Comparison of ENCODE assay signal across 11 mouse cellular contexts in genomic region chr15:27787151-27787550, GRCm38 (mm10).
DNase-seq lines count a peak whose midpoint lies in the region; ATAC-seq and TF ChIP-seq lines count a peak whose summit lies in the region.
"Had no signal": no experiment of that assay in that cellular context is flagged by ENCODE, and none has a peak within 500 bp of the region (broad histone marks: within the 10 kb centered on the region; RNA-seq: fewer than 3 reads in every experiment).

No protein-coding gene starts in this region.

- no peak for DNase-seq in heart, postnatal 4 days
- DNase-seq in cerebellum, adult 2 months: peak; percentile 64 to 67
- DNase-seq in forebrain, embryonic 14.5 days (ENCODE audit: low spot score): no peak
- no peak for DNase-seq in liver, embryonic 13.5 days
- DNase-seq in thymus, adult 18-20 months: no peak
- no peak for DNase-seq in adrenal gland, postnatal 14 days
- DNase-seq in ovary, postnatal 10 days (ENCODE audit: low spot score): no peak
- DNase-seq: adrenal gland, postnatal 36 days; gastrocnemius, postnatal 10 days had no signal

- peaks cover 85% of the 10 kb centered on the region for H3K4me1 ChIP-seq in heart, embryonic 12.5 days (replicated peaks)
- H3K4me1 ChIP-seq in cerebellum, adult 2 months (ENCODE audit: control insufficient read depth, insufficient read depth, low read length): peaks cover 41% of the 10 kb centered on the region
- H3K4me1 ChIP-seq in forebrain, embryonic 14.5 days (ENCODE audit: control insufficient read depth, insufficient read depth, low read length): peaks cover 74% of the 10 kb centered on the region
- peaks cover 22% of the 10 kb centered on the region for H3K4me1 ChIP-seq in liver, embryonic 13.5 days (replicated peaks)

- 45% methylated on average over 4 of the region's 4 CpGs for WGBS in heart, embryonic 12.5 days
- 43% methylated on average over 4 of the region's 4 CpGs for WGBS in cerebellum, adult 2 months
- WGBS in forebrain, embryonic 14.5 days: 77% methylated on average over 4 of the region's 4 CpGs
- 62% methylated on average over 4 of the region's 4 CpGs for WGBS in liver, embryonic 13.5 days (ENCODE audit: insufficient replicate concordance)

- peak overlapping the region; percentile 70 for H3K4me2 ChIP-seq in heart, embryonic 12.5 days
- H3K4me2 ChIP-seq in forebrain, embryonic 14.5 days (ENCODE audit: low read length): peak overlapping the region; percentile 38; the same call in 1 of the 2 replicates
- H3K4me2 ChIP-seq in liver, embryonic 13.5 days: peak overlapping the region; percentile 2

- no peaks in the 10 kb centered on the region for H3K27me3 ChIP-seq in heart, embryonic 12.5 days (replicated peaks)
- H3K27me3 ChIP-seq in cerebellum, adult 2 months (ENCODE audit: control insufficient read depth, insufficient read depth, low read length): no peaks in the 10 kb centered on the region
- H3K27me3 ChIP-seq in forebrain, embryonic 14.5 days (replicated peaks; ENCODE audit: control insufficient read depth, insufficient read depth, low read length): no peaks in the 10 kb centered on the region
- H3K27me3 ChIP-seq in liver, embryonic 13.5 days: no peaks in the 10 kb centered on the region

- ATAC-seq in heart, embryonic 12.5 days (ENCODE audit: insufficient number of reproducible peaks, low FRiP score): no peak
- no peak for ATAC-seq in forebrain, embryonic 14.5 days
- ATAC-seq in liver, embryonic 13.5 days (ENCODE audit: low read depth): no peak

- peak overlapping the region; percentile 51 for H3K4me3 ChIP-seq in heart, embryonic 12.5 days
- no peak overlapping the region for H3K4me3 ChIP-seq in cerebellum, adult 2 months (replicated peaks; ENCODE audit: insufficient read depth, low read depth, low read length)
- H3K4me3 ChIP-seq in forebrain, embryonic 14.5 days (ENCODE audit: low read depth, low read length): 0 out of 2 replicates have a peak overlapping the region, but pooled peaks have one; percentile 18
- 0 out of 2 replicates have a peak overlapping the region, but pooled peaks have one; percentile 25 for H3K4me3 ChIP-seq in liver, embryonic 13.5 days (replicated peaks)

- H3K9me3 ChIP-seq in heart, embryonic 12.5 days (replicated peaks): no peaks in the 10 kb centered on the region
- no peaks in the 10 kb centered on the region for H3K9me3 ChIP-seq in forebrain, embryonic 14.5 days (replicated peaks; ENCODE audit: control insufficient read depth, low read length)
- no peaks in the 10 kb centered on the region for H3K9me3 ChIP-seq in liver, embryonic 13.5 days (replicated peaks)

- no peak for TF ChIP-seq CTCF in cerebellum, adult 2 months (IDR thresholded peaks at IDR 0.05; ENCODE audit: borderline replicate concordance, insufficient read depth, low read depth, low read length)

- H3K27ac ChIP-seq in heart, embryonic 12.5 days (ENCODE audit: poor library complexity, severe bottlenecking): peak overlapping the region; percentile 85
- H3K27ac ChIP-seq in cerebellum, adult 2 months (ENCODE audit: insufficient read depth, low read length): peak overlapping the region; percentile 28; the same call in 1 of the 2 replicates
- H3K27ac ChIP-seq in forebrain, embryonic 14.5 days (ENCODE audit: low read depth, low read length): no peak overlapping the region
- no peak overlapping the region for H3K27ac ChIP-seq in liver, embryonic 13.5 days
- H3K27ac ChIP-seq: macrophage had no signal

- TF ChIP-seq POLR2A in cerebellum, adult 2 months (IDR thresholded peaks at IDR 0.05; ENCODE audit: borderline replicate concordance, insufficient read depth, low read length): no peak

- H3K9ac ChIP-seq in heart, embryonic 12.5 days: peak overlapping the region; percentile 69
- H3K9ac ChIP-seq in forebrain, embryonic 14.5 days (ENCODE audit: low read length): no peak overlapping the region
- H3K9ac ChIP-seq in liver, embryonic 13.5 days: no peak overlapping the region

- H3K36me3 ChIP-seq in heart, embryonic 12.5 days: no peaks in the 10 kb centered on the region
- no peaks in the 10 kb centered on the region for H3K36me3 ChIP-seq in forebrain, embryonic 14.5 days (ENCODE audit: control insufficient read depth, insufficient read depth, low read length)
- H3K36me3 ChIP-seq in liver, embryonic 13.5 days: no peaks in the 10 kb centered on the region

Comparison
In these comparisons a context has a peak if more than half of its experiments do, and no peak if none do; other contexts are left out.
1. H3K27ac ChIP-seq: peak in heart, embryonic 12.5 days (single experiment) and cerebellum, adult 2 months (single experiment); none in forebrain, embryonic 14.5 days (single experiment) and liver, embryonic 13.5 days (single experiment).
2. H3K4me2 ChIP-seq: peak in every context shown above with its lines; median percentile 70 in heart, embryonic 12.5 days; 38 in forebrain, embryonic 14.5 days; 2 in liver, embryonic 13.5 days.
3. DNase-seq: peak in cerebellum, adult 2 months (2 of 2); none in heart, postnatal 4 days (single experiment), forebrain, embryonic 14.5 days (single experiment), liver, embryonic 13.5 days (single experiment), thymus, adult 18-20 months (0 of 2), adrenal gland, postnatal 14 days (single experiment) and ovary, postnatal 10 days (single experiment).